Mouse (Mus musculus) MEL (cell line): Measurements from ENCODE around the gene Morn3. TPM values are rescaled to one million over a fixed set of nuclear protein-coding genes. Genes with fewer than 3 reads are reported as not detected.

ENCODE experiments used
- DNase-seq: peaks from one replicate; pipeline ENCODE4 v3.0.0; 2011; ENCODE audit warnings: low read depth, low spot score
- H3K27ac ChIP-seq: 2 replicates; pipeline ENCODE4 v1.5.1; 2012; ENCODE audit warnings: low read depth, mild to moderate bottlenecking, control low read depth, low read length, moderate library complexity; ENCODE audit not compliant: control insufficient read depth
- H3K27me3 ChIP-seq, 2 experiments: fragments of 150-350 bp in 1 of 2; sonication (generic) in 1 of 2; 2 replicates each; pipeline ENCODE4 v1.6.1; 2012; ENCODE audit warnings: low read length in 2 of 2, mild to moderate bottlenecking in 2 of 2, improper control_type of control experiment in 1 of 2, moderate library complexity in 1 of 2; ENCODE audit not compliant: insufficient read depth in 2 of 2, control insufficient read depth in 1 of 2
- H3K36me3 ChIP-seq, 2 experiments: 2 replicates each; pipeline ENCODE4 v1.6.1; 2012 to 2014; ENCODE audit warnings: low read length in 2 of 2, improper control_type of control experiment in 1 of 2, inconsistent platforms in 1 of 2, mild to moderate bottlenecking in 1 of 2; ENCODE audit not compliant: insufficient read depth in 2 of 2, control insufficient read depth in 1 of 2
- H3K4me1 ChIP-seq, 2 experiments: fragments of 150-350 bp in 1 of 2; sonication (generic) in 1 of 2; 2 replicates each; pipeline ENCODE4 v1.6.1; 2012; ENCODE audit warnings: low read length in 2 of 2, improper control_type of control experiment in 1 of 2, mild to moderate bottlenecking in 1 of 2; ENCODE audit not compliant: insufficient read depth in 2 of 2, control insufficient read depth in 1 of 2
- H3K4me3 ChIP-seq, 2 experiments: fragments of 150-350 bp in 1 of 2; sonication (generic) in 1 of 2; 2 replicates each; pipeline ENCODE4 v1.5.1; 2012; ENCODE audit warnings: low read depth in 2 of 2, low read length in 2 of 2, mild to moderate bottlenecking in 2 of 2, moderate library complexity in 2 of 2, control low read depth in 1 of 2, improper control_type of control experiment in 1 of 2; ENCODE audit not compliant: control insufficient read depth in 1 of 2, insufficient read depth in 1 of 2
- H3K79me2 ChIP-seq: 2 replicates; pipeline ENCODE4 v1.6.1; 2012; ENCODE audit warnings: mild to moderate bottlenecking, low read length, moderate library complexity; ENCODE audit not compliant: control insufficient read depth, poor library complexity, insufficient read depth
- H3K9ac ChIP-seq: 2 replicates; pipeline ENCODE4 v1.6.1; 2012; ENCODE audit warnings: low read depth, mild to moderate bottlenecking, control low read depth, low read length, moderate library complexity; ENCODE audit not compliant: control insufficient read depth, poor library complexity, severe bottlenecking
- H3K9me3 ChIP-seq: fragments of 150-350 bp; sonication (generic); replicated peaks from 2 replicates; pipeline ENCODE4 v1.6.1; 2012; ENCODE audit warnings: mild to moderate bottlenecking, low read length, improper control_type of control experiment, moderate library complexity; ENCODE audit not compliant: insufficient read depth
- CHD1 ChIP-seq: IDR thresholded peaks from 2 replicates; pipeline ENCODE4 v1.6.1; 2012; ENCODE audit warnings: low read depth, mild to moderate bottlenecking, inconsistent platforms, low read length, improper control_type of control experiment
- CHD2 ChIP-seq: IDR thresholded peaks from 2 replicates; pipeline ENCODE4 v1.6.1; 2011; ENCODE audit warnings: low read length, improper control_type of control experiment
- CTCF ChIP-seq, 3 experiments: IDR thresholded peaks in 2 of 3; conservative IDR thresholded peaks in 1 of 3; 2 replicates each; pipeline ENCODE4 v1.5.1; 2011 to 2012; ENCODE audit warnings: low read length in 3 of 3, low read depth in 2 of 3, mild to moderate bottlenecking in 2 of 3, improper control_type of control experiment in 1 of 3, inconsistent platforms in 1 of 3, mixed read lengths in 1 of 3, moderate library complexity in 1 of 3; ENCODE audit not compliant: control insufficient read depth in 1 of 3, insufficient read depth in 1 of 3, poor library complexity in 1 of 3, severe bottlenecking in 1 of 3
- ELF1 ChIP-seq: IDR thresholded peaks from 2 replicates; pipeline ENCODE4 v1.6.1; 2014; ENCODE audit warnings: low read depth, mild to moderate bottlenecking, inconsistent platforms, low read length, improper control_type of control experiment, moderate library complexity
- HCFC1 ChIP-seq: IDR thresholded peaks from 2 replicates; pipeline ENCODE4 v1.6.1; 2012; ENCODE audit warnings: low read depth, mild to moderate bottlenecking, inconsistent platforms, low read length, improper control_type of control experiment, moderate library complexity
- KAT2A ChIP-seq: conservative IDR thresholded peaks from 2 replicates; pipeline ENCODE4 v1.6.1; 2012; ENCODE audit warnings: low read depth, low read length, improper control_type of control experiment, inconsistent platforms
- MEF2A ChIP-seq: IDR thresholded peaks from 2 replicates; pipeline ENCODE4 v1.6.1; 2014; ENCODE audit warnings: low read depth, mild to moderate bottlenecking, inconsistent platforms, low read length, improper control_type of control experiment; ENCODE audit not compliant: poor library complexity, insufficient replicate concordance, severe bottlenecking; ENCODE audit errors: extremely low read depth
- MXI1 ChIP-seq: IDR thresholded peaks from 2 replicates; pipeline ENCODE4 v1.6.1; 2011; ENCODE audit warnings: mild to moderate bottlenecking, low read depth, low read length, improper control_type of control experiment
- MYC ChIP-seq: IDR thresholded peaks from 2 replicates; pipeline ENCODE4 v1.6.1; 2011; ENCODE audit warnings: low read depth, mild to moderate bottlenecking, low read length, improper control_type of control experiment, moderate library complexity
- NELFE ChIP-seq: IDR thresholded peaks from 2 replicates; pipeline ENCODE4 v1.6.1; 2011; ENCODE audit warnings: low read depth, low read length, improper control_type of control experiment
- NRF1 ChIP-seq: IDR thresholded peaks from 2 replicates; pipeline ENCODE4 v1.6.1; 2014; ENCODE audit warnings: low read depth, mild to moderate bottlenecking, inconsistent platforms, low read length, improper control_type of control experiment, moderate library complexity; ENCODE audit not compliant: poor library complexity, insufficient read depth, severe bottlenecking
- POLR2AphosphoS2 ChIP-seq: IDR thresholded peaks from 2 replicates; pipeline ENCODE4 v1.6.1; 2011; ENCODE audit warnings: low read length, improper control_type of control experiment
- POLR2AphosphoS5 ChIP-seq: IDR thresholded peaks from 2 replicates; pipeline ENCODE4 v1.6.1; 2012; ENCODE audit warnings: low read depth, borderline replicate concordance, mild to moderate bottlenecking, inconsistent platforms, low read length, moderate library complexity, mixed read lengths
- RCOR1 ChIP-seq: IDR thresholded peaks from 2 replicates; pipeline ENCODE4 v1.6.1; 2012; ENCODE audit warnings: low read depth, mild to moderate bottlenecking, inconsistent platforms, low read length, improper control_type of control experiment
- SIN3A ChIP-seq: IDR thresholded peaks from 2 replicates; pipeline ENCODE4 v1.6.1; 2012; ENCODE audit warnings: low read length, improper control_type of control experiment, inconsistent platforms
- TAL1 ChIP-seq: IDR thresholded peaks from 2 replicates; pipeline ENCODE4 v1.6.1; 2012; ENCODE audit warnings: mild to moderate bottlenecking, inconsistent platforms, low read length, moderate library complexity, mixed read lengths
- TBP ChIP-seq: IDR thresholded peaks from 2 replicates; pipeline ENCODE4 v1.8.0; 2011; ENCODE audit warnings: low read depth, low read length, improper control_type of control experiment
- TCF12 ChIP-seq: IDR thresholded peaks from 2 replicates; pipeline ENCODE4 v1.6.1; 2014; ENCODE audit warnings: low read depth, mild to moderate bottlenecking, inconsistent platforms, low read length, improper control_type of control experiment, moderate library complexity
- USF2 ChIP-seq, 2 experiments: IDR thresholded peaks; 2 replicates each; pipeline ENCODE4 v1.6.1; 2011 to 2012; ENCODE audit warnings: improper control_type of control experiment in 2 of 2, low read length in 2 of 2, borderline replicate concordance in 1 of 2, inconsistent platforms in 1 of 2, low read depth in 1 of 2, mild to moderate bottlenecking in 1 of 2; ENCODE audit not compliant: insufficient read depth in 1 of 2
- ZKSCAN1 ChIP-seq: IDR thresholded peaks from 2 replicates; pipeline ENCODE4 v1.6.1; 2012; ENCODE audit warnings: low read depth, mild to moderate bottlenecking, inconsistent platforms, low read length, improper control_type of control experiment, moderate library complexity
- polyA plus RNA-seq, 2 experiments: library from polyadenylated mRNA; stranded (reverse) in 1 of 2; unstranded in 1 of 2; fragments of >175 nt in 1 of 2; fragments of >200 nt in 1 of 2; gene quantifications; 2 replicates each; pipeline versions ENCODE4 v1.2.1 to v1.2.4; 2012; ENCODE audit warnings: low replicate concordance in 2 of 2, low read depth in 1 of 2; ENCODE audit not compliant: insufficient read length in 2 of 2, insufficient read depth in 1 of 2, missing spikeins in 1 of 2
- total RNA-seq: library from RNA; depleted of rRNA; stranded (reverse); fragments of 300-350 nt; gene quantifications from 2 replicates; pipeline ENCODE4 v1.2.3, GENCODE M21; 2012

Gene Morn3
- total and polyA plus RNA-seq, 3 experiments, result not detected

DNA sequence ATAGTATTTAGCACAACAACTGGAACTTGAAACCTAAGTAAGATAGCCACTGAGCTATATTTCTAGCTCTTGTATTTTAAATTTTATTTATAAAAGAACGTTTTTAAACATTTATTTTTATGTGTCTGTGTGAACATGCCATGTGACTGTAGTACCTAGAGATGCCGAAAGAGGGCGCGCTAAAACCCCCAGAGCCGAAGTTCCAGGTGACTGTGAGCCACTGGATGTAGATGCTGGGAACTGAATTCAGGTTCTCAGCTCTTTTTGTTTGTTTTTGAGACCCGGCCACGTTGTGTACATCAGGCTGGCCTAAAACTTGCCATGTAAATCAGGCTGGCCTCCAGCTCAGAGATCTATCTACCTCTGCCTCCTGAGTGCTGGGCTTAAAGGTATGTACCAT lies 3.0 kb downstream of the Morn3 start (continued):
- no peak for TF ChIP-seq MEF2A
- TF ChIP-seq ELF1, result no peak
- TF ChIP-seq RCOR1, result no peak

DNA sequence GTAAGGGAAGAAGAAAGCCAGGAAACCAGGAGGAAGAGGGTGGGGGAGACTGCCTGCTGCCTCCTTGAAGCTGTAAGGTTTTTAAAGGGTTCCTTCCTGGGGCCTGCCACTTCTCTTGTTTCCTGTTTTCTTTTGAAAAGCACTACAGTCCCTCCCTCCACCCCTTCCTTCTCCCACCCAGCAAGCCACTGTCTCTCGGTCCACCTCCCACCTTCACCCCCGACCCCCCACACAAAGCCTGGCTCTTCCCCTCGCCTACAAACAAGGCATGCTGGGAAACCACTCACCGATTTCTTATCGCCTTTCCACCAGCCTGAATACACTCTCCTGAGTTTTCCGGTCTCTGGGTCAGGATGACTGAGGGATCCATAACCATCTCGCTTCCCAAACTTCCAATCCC lies 6.0 kb downstream of the Morn3 start:
- peaks cover 0 to 11% of the 10 kb centered on the region in 2 experiments; a peak in 2 of 4 replicates for H3K4me1 ChIP-seq
- TF ChIP-seq USF2 (IDR thresholded peaks at IDR 0.05; ENCODE audit: borderline replicate concordance in 1 of 2, insufficient read depth in 1 of 2, low read depth in 1 of 2, low read length in 2 of 2), result no peak
- TF ChIP-seq TAL1, result no peak
- TF ChIP-seq RCOR1, result no peak
- no peak for TF ChIP-seq CTCF (IDR thresholded peaks at IDR 0.05 in 2 of 3, conservative IDR thresholded peaks at IDR 0.05 in 1 of 3; ENCODE audit: control insufficient read depth in 1 of 3, insufficient read depth in 1 of 3, low read depth in 2 of 3, low read length in 3 of 3, poor library complexity in 1 of 3, severe bottlenecking in 1 of 3)
- no peak for TF ChIP-seq CHD2
- TF ChIP-seq TBP, result no peak
- TF ChIP-seq POLR2AphosphoS5, result no peak
- TF ChIP-seq POLR2AphosphoS2, result no peak
- no peak for TF ChIP-seq NRF1
- no peak for TF ChIP-seq SIN3A
- no peak for TF ChIP-seq HCFC1
- TF ChIP-seq ZKSCAN1, result no peak
- no peak for TF ChIP-seq NELFE
- TF ChIP-seq MXI1, result no peak
- TF ChIP-seq CHD1, result no peak
- TF ChIP-seq TCF12, result no peak
- TF ChIP-seq MYC, result no peak
- TF ChIP-seq KAT2A, result no peak
- no peak for TF ChIP-seq ELF1
- no peak for TF ChIP-seq MEF2A
- DNase-seq, result no peak

More for the DNA sequence above, 6.0 kb downstream of the Morn3 start:
- Histone ChIP-seq H3K9ac (no peak overlapping the region), H3K27ac (no peak overlapping the region), H3K36me3 (peaks cover 0 to 9% of the 10 kb centered on the region in 2 experiments; a peak in 2 of 4 replicates), H3K4me3 (no peak overlapping the region), H3K79me2 (no peaks in the 10 kb centered on the region), H3K9me3 (no peaks in the 10 kb centered on the region), H3K27me3 (no peaks in the 10 kb centered on the region)
